Mouse (Mus musculus): ENCODE data around the gene Cacna1c.

DNA sequence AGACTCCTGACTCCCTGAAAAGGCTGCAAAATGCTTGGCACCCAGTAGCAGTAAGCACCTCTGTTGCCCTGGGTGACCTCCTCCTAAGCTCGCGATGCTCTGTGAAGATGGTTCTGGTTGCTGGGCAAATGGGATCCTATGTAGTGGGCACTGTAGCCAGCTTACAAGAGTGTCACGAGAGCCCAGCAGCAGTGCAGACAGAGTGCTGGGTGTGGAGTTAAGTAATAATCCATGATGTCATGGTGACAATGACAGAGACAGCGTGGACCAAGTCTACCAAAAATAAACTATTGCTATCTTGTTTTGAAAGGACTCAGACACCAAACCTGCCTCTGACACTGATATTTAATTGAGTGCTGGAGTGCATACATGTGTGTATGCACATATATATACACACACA is 5.4 kb upstream of the Cacna1c start:
- no peak for TF ChIP-seq CTCF (IDR thresholded peaks at IDR 0.05; ENCODE audit: low read depth)
- no peak for TF ChIP-seq EP300 (IDR thresholded peaks at IDR 0.05; ENCODE audit: low read depth)

Data from liver, postnatal 0 days (tissue).